Mouse (Mus musculus) thymus, adult 2 months (tissue): ENCODE results near the gene Fam19a5. TPM values are rescaled to one million over a fixed set of nuclear protein-coding genes. Genes with fewer than 3 reads are reported as not detected.

Experiments used
- DNase-seq: peaks from one replicate; pipeline ENCODE4 v3.0.0; 2021
- H3K27ac ChIP-seq: fragments of 200-500 bp; 2 replicates; pipeline ENCODE4 v1.5.1; 2012; ENCODE audit warnings: low read length, control low read depth; ENCODE audit not compliant: control insufficient read depth, insufficient read depth
- H3K27me3 ChIP-seq: fragments of 200-500 bp; 2 replicates; pipeline ENCODE4 v1.6.1; 2012; ENCODE audit warnings: mild to moderate bottlenecking, low read length, moderate library complexity, mixed read lengths; ENCODE audit not compliant: control insufficient read depth, insufficient read depth
- H3K36me3 ChIP-seq: fragments of 200-500 bp; 2 replicates; pipeline ENCODE4 v1.6.1; 2012; ENCODE audit warnings: mild to moderate bottlenecking, low read length, moderate library complexity; ENCODE audit not compliant: control insufficient read depth, insufficient read depth
- H3K4me1 ChIP-seq: fragments of 200-500 bp; replicated peaks from 2 replicates; pipeline ENCODE4 v1.6.1; 2012; ENCODE audit warnings: low read length; ENCODE audit not compliant: control insufficient read depth, insufficient read depth
- H3K4me3 ChIP-seq: fragments of 200-500 bp; 2 replicates; pipeline ENCODE4 v1.5.1; 2012; ENCODE audit warnings: mild to moderate bottlenecking, low read length, control low read depth, moderate library complexity; ENCODE audit not compliant: control insufficient read depth, insufficient read depth
- CTCF ChIP-seq: fragments of 200-500 bp; IDR thresholded peaks from 2 replicates; pipeline ENCODE4 v1.5.1; 2012; ENCODE audit warnings: mild to moderate bottlenecking, control low read depth, low read length, moderate library complexity, borderline replicate concordance; ENCODE audit not compliant: control insufficient read depth, poor library complexity, insufficient read depth; ENCODE audit errors: extremely low read depth
- POLR2A ChIP-seq: fragments of 200-500 bp; IDR thresholded peaks from 2 replicates; pipeline ENCODE4 v1.6.1; 2012; ENCODE audit warnings: mild to moderate bottlenecking, low read length, control low read depth, moderate library complexity; ENCODE audit not compliant: control insufficient read depth, poor library complexity, insufficient read depth; ENCODE audit errors: extremely low read depth
- WGBS: fragments of 180-500 bp; shearing (Covaris S2); methylation state at CpG from one replicate; pipeline ENCODE4 v1.1.7; 2018; 5-methylcytosine and 5-hydroxymethylcytosine counted together
- polyA plus RNA-seq: library from polyadenylated mRNA; depleted of rRNA; stranded (reverse); fragments of >200 nt; gene quantifications from 2 replicates; pipeline ENCODE4 v1.2.3, GENCODE M21; 2012; rRNA removed

The Fam19a5 gene
- 1.1 and 1.2 TPM in 2 replicates for polyA plus RNA-seq

DNA sequence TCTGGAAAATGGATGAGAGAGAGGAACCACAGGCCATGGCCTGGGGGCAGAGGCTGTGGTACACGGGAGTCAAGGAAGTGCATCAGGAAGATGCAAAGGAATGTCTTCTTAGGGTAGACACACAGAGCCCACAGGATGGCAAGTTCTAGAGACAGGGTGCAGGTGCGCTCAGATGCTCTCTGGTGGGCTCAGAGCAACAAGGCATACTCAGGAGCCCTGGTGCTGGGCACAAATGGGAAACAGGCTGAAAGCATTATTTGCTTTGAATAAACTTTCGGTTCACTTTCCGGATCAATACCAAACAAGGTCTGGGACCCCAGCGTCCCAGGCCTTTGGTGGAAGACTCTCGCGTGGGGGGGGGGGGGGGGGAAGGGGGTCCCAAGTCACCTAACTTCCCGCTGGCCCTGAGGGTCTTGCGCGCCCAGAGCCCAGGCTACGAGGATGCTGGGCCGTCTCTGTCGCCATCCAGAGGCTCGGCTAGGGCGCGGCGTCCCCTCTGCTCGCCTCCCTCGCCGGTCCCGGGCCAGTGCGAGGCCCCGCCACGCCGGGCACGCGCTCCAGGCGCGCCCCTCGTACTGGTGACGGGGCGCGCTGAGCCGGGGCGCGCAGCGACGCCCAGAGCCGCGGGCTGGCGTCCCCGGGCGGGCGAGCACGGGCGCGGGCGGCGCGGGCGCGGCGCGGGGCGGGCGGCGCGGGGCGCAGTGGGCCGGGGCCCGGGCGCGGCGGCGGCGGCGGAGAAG is at the start of gene Fam19a5:
Gene Fam19a5 (plus strand): TSS at position 701 of the 740 bp plus-strand sequence.
- Histone ChIP-seq H3K27me3 (no peaks in the 10 kb centered on the region; the same call in 1 of the 2 replicates), H3K27ac (no peak within 1 kb of the TSS), H3K36me3 (no peaks in the 10 kb centered on the region), H3K4me1 (no peaks in the 10 kb centered on the region), H3K4me3 (no peak within 1 kb of the TSS)
- DNase-seq: no peak
- TF ChIP-seq CTCF (no peak), POLR2A (no peak)
- WGBS: 6% methylated on average over 52 of the region's 67 CpGs

DNA sequence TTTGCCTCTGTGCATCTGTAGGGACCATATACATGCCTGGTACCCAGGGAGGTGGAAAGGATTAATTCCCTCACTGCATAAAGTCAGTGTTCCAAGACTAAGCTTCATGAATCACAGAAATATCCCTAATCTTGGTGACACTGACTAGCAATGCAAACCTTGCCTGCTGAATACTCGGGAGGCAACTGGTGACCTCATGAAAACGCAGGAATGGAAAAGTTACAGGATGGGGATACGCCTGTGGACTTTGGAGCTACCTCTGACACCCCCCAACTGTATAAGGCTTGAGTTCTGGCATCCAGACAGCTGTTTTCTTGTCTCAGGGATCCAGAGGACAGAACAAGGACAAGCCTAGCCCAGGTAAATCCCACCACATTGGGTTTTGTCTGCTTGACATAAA is 42.4 kb upstream of the Fam19a5 start:
- Histone ChIP-seq H3K4me1 (no peaks in the 10 kb centered on the region), H3K4me3 (no peak overlapping the region), H3K36me3 (no peaks in the 10 kb centered on the region), H3K27ac (no peak overlapping the region), H3K27me3 (no peaks in the 10 kb centered on the region)
- 84% methylated on average over 3 of the region's 3 CpGs for WGBS
- TF ChIP-seq POLR2A: no peak
- no peak for TF ChIP-seq CTCF
- DNase-seq: no peak

DNA sequence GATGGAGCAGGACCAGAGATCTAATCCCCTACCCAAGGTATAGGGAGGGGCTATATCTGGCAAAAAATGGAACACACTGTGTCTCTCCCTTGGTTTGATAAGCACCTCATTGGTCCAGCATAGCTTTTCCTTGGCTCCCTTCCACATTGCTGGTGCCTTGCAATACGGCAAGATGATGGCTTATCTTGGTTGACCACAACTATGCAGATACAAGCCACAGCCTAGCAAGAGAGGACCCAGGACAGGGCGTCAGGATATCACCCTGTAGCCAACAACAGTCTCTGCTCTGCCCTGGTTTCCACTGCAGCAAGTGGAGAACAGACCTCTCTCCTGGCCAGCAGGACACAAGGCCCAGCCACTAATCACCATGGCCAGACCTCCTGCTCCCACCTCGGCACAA is 36.8 kb upstream of the Fam19a5 start:
- no peaks in the 10 kb centered on the region for H3K27me3 ChIP-seq
- H3K4me3 ChIP-seq: no peak overlapping the region
- no peak overlapping the region for H3K27ac ChIP-seq
- TF ChIP-seq POLR2A (no peak), CTCF (no peak)
- no peaks in the 10 kb centered on the region for H3K36me3 ChIP-seq
- no peaks in the 10 kb centered on the region for H3K4me1 ChIP-seq
- DNase-seq: no peak
- 75% methylated on average over 3 of the region's 3 CpGs for WGBS

GRCm38 (mm10) chr15:87510886-87511285 is 33.2 kb upstream of the Fam19a5 start:
- Histone ChIP-seq H3K36me3 (no peaks in the 10 kb centered on the region), H3K4me1 (no peaks in the 10 kb centered on the region), H3K4me3 (no peak overlapping the region), H3K27me3 (no peaks in the 10 kb centered on the region), H3K27ac (no peak overlapping the region)
- WGBS: 95% methylated on average over 4 of the region's 4 CpGs
- no peak for DNase-seq
- no peak for TF ChIP-seq POLR2A
- TF ChIP-seq CTCF: no peak

- Histone ChIP-seq H3K36me3 (no peaks in the 10 kb centered on the region), H3K27ac (no peak overlapping the region), H3K27me3 (no peaks in the 10 kb centered on the region), H3K4me1 (no peaks in the 10 kb centered on the region), H3K4me3 (no peak overlapping the region)
- no peak for DNase-seq
- TF ChIP-seq CTCF (no peak), POLR2A (no peak)
Measured at GRCm38 (mm10) chr15:87518161-87518560, 25.9 kb upstream of the Fam19a5 start.

DNA sequence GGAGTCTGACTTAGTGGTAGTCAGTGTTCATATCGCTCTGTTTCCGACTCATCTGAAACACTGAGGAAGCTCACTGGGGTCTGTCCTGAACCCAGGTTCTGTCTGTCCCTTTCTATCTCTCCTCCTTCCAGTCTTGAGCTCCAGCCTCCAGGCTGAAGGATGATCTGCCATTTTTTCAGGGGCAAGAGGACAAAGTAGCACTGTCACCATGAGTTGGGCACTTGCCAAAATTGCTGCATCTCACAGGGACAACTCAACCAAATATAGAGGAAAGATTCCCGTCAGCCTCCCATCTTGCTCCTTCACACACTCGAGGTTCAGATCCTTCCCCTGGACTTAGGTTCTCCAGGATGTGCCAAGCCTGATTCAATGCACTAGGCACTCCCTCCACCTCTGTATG is 14.8 kb upstream of the Fam19a5 start:
- TF ChIP-seq CTCF: no peak
- no peak for TF ChIP-seq POLR2A
- WGBS: 84% methylated on average over 4 of the region's 4 CpGs
- no peaks in the 10 kb centered on the region for H3K4me1 ChIP-seq
- H3K36me3 ChIP-seq: no peaks in the 10 kb centered on the region
- no peak overlapping the region for H3K27ac ChIP-seq
- no peak overlapping the region for H3K4me3 ChIP-seq
- DNase-seq: no peak
- H3K27me3 ChIP-seq: no peaks in the 10 kb centered on the region

DNA sequence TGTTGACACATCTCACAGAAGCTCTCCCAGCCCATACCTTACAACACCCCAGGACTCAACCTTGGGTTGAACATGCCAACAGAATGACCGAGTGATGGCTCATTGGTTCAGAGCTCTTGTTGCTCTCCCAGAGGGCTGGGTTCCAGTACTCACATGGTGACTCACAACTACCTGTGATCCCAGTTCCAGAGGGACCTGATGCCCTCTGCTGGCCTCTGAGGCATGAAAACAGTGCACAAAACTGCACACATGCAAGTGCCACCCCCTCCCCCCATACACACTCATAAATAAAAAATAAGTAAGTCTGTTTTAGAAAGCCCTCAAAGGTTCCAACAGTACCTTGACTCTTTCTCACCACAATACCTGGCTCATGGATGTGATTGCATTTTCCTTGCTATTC is 2.4 kb upstream of the Fam19a5 start:
- Histone ChIP-seq H3K27me3 (no peaks in the 10 kb centered on the region; the same call in 1 of the 2 replicates), H3K36me3 (no peaks in the 10 kb centered on the region), H3K4me3 (no peak overlapping the region), H3K4me1 (no peaks in the 10 kb centered on the region), H3K27ac (no peak overlapping the region)
- TF ChIP-seq CTCF (no peak), POLR2A (no peak)
- WGBS: 59% methylated on average over 1 of the region's 1 CpGs
- DNase-seq: no peak
